Mouse (Mus musculus): Measurements from ENCODE around the gene 4933402J07Rik. TPM values are rescaled to one million over a fixed set of nuclear protein-coding genes. Genes with fewer than 3 reads are reported as not detected.

Gene 4933402J07Rik
- polyA plus RNA-seq, 1 experiment from 2014 or later = not detected

DNA sequence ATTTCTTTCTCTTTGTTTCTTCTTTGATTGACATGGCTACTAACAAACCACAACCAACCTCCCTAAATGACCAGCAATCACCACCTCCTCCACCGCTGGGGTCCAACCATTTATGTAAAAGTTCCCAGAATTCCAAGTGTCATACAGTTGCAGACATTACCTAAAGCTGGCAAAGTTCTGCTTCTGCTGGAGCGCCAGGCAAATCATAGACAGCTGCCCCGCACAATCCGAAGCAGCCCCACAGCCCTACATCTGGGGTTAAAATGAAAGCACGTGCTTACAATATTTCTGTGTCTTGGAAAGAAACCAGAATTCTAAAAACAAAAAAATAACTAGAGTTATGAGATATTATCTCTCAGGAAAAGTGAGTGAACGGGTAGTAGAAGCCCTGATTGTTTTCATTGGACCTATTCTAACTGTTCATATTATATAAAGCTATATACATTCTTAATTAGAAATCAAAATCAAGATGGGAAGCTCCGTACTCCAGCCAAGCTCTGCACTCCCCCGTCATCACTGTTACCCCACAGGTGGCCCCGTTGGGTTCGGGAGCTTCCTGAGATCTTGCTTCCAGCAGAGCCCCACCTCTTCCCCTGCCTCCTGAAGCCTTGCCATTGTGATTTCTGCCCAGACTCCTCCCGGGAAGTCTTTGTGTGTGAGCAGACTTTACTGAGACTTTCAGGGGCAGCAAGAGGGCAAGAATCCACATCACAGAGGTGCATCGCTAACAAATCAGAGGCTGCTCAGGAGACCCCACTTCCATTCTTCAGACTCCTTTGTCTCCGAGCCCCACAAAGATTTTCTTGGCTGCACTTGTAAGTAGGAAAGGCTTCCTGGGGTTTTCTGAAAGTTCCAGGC is 6.3 kb downstream of the 4933402J07Rik start:
- 34% methylated on average over 13 of the region's 13 CpGs for WGBS
- H3K27ac ChIP-seq (replicated peaks) = peak overlapping the region; percentile 28
- H3K4me1 ChIP-seq = peaks cover 13% of the 10 kb centered on the region
- H3K9ac ChIP-seq (replicated peaks) = no peak overlapping the region
- H3K36me3 ChIP-seq = no peaks in the 10 kb centered on the region
- H3K9me3 ChIP-seq (replicated peaks) = no peaks in the 10 kb centered on the region
- ATAC-seq (ENCODE audit: low FRiP score) = no peak
- H3K4me2 ChIP-seq = peak overlapping the region; percentile 44
- H3K4me3 ChIP-seq (replicated peaks) = peak overlapping the region; percentile 16
- no peaks in the 10 kb centered on the region for H3K27me3 ChIP-seq (replicated peaks)

DNA sequence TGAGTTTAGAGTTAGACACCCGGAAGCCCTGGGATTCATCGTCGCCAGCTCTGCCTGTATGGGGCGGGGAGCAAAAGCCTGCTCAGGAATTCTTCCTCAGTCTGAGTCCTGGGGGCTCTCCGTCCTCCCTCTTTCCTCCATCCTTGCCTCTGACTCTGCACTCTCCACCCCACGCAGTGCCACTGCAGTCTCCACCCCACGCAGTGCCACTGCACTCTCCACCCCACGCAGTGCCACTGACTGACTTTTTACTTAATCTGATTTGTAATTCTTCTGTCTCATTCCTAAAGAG is 6.9 kb downstream of the 4933402J07Rik start:
- Histone ChIP-seq H3K9ac (replicated peaks) (no peak overlapping the region), H3K4me3 (replicated peaks) (peak overlapping the region; percentile 16)
- 2% methylated on average over 8 of the region's 8 CpGs for WGBS

DNA sequence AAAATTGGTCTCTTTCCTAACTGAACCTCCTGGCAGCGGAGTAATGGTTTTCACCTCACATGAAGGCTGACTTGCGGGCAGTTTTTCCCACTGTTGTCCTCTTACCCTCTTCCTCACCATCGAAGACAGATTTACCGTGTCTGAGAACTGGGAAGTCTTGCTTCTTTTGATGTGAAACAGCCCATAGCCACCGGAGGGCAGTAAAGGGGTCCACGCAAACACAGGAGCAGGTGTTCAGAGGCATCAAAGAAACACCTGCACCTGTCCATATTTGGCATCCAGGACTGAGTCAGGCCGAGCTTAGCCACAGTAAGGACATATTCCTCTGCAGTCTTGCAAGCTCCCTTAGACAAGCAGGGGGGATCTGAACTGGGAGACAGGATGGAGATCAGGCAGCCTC is 7.2 kb downstream of the 4933402J07Rik start:
- Histone ChIP-seq H3K9ac (replicated peaks) (no peak overlapping the region), H3K27ac (replicated peaks) (peak overlapping the region; percentile 28; the same call in 1 of the 2 replicates), H3K9me3 (replicated peaks) (no peaks in the 10 kb centered on the region), H3K4me1 (peaks cover 13% of the 10 kb centered on the region), H3K4me2 (peak overlapping the region; percentile 44), H3K36me3 (no peaks in the 10 kb centered on the region), H3K4me3 (replicated peaks) (no peak overlapping the region), H3K27me3 (replicated peaks) (no peaks in the 10 kb centered on the region)
- ATAC-seq (ENCODE audit: low FRiP score) = no peak
- WGBS = 12% methylated on average over 7 of the region's 7 CpGs

More for the DNA sequence above, 6.9 kb downstream of the 4933402J07Rik start:
- no peaks in the 10 kb centered on the region for H3K36me3 ChIP-seq
- peak overlapping the region; percentile 28 for H3K27ac ChIP-seq (replicated peaks)
- H3K9me3 ChIP-seq (replicated peaks) = no peaks in the 10 kb centered on the region
- peaks cover 13% of the 10 kb centered on the region for H3K4me1 ChIP-seq
- ATAC-seq (ENCODE audit: low FRiP score) = no peak
- H3K4me2 ChIP-seq = peak overlapping the region; percentile 44
- H3K27me3 ChIP-seq (replicated peaks) = no peaks in the 10 kb centered on the region

DNA sequence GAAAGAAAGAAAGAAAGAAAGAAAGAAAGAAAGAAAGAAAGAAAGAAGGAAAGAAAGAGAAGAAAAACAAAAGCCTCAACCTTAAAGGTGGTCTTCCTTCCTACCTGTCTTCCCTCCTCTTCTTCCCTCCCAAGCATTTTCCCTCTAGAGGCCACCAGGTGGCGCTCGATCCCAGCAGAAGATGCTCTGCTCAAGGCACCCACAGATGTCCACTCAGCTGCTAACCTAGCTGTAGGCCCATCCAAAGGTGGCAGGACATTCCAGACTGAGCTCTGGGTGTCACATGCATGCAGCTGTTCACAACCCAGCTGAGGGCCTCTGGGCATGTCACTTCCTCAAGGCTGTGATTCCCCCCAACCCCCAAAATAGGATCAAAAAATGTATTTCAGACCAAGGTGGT is 30.6 kb downstream of the 4933402J07Rik start:
- no peak overlapping the region for H3K27ac ChIP-seq (replicated peaks)
- WGBS = 0% methylated on average over 2 of the region's 2 CpGs
- 0 out of 2 replicates have a peak, but pooled peaks have one; percentile 55 for ATAC-seq (ENCODE audit: low FRiP score)

DNA sequence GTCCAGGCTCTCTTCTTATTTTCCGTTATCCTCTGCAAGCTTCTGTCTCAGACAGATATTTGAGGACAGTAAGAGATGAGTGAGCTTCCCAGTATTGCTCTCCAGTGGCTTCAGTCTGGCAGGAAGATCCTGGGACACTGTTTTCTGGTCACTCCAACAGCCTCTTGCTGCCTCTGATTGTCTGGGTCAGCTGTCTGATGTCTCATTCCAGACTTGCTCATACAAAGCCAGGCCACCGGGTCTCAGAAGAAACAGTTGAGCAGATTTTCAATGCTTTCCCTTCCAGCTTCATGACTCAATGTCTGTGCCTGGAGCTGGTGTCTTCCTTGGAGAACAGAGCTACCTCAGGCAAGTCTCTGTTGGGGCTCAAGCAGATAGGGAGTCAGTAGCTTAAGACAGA is 39.1 kb downstream of the 4933402J07Rik start:
- Histone ChIP-seq H3K9ac (replicated peaks) (no peak overlapping the region), H3K4me1 (peaks cover 1% of the 10 kb centered on the region; the same call in 1 of the 2 replicates), H3K4me3 (replicated peaks) (no peak overlapping the region), H3K36me3 (no peaks in the 10 kb centered on the region), H3K4me2 (no peak overlapping the region), H3K9me3 (replicated peaks) (no peaks in the 10 kb centered on the region), H3K27me3 (replicated peaks) (no peaks in the 10 kb centered on the region), H3K27ac (replicated peaks) (no peak overlapping the region)
- ATAC-seq (ENCODE audit: low FRiP score) = no peak
- 75% methylated on average over 2 of the region's 2 CpGs for WGBS

More for the DNA sequence above, 30.6 kb downstream of the 4933402J07Rik start:
- Histone ChIP-seq H3K27me3 (replicated peaks) (0 out of 2 replicates have a peak, but pooled peaks cover 3% of the 10 kb centered on the region), H3K36me3 (no peaks in the 10 kb centered on the region), H3K4me3 (replicated peaks) (no peak overlapping the region), H3K9me3 (replicated peaks) (no peaks in the 10 kb centered on the region), H3K4me1 (no peaks in the 10 kb centered on the region), H3K9ac (replicated peaks) (no peak overlapping the region), H3K4me2 (no peak overlapping the region)

DNA sequence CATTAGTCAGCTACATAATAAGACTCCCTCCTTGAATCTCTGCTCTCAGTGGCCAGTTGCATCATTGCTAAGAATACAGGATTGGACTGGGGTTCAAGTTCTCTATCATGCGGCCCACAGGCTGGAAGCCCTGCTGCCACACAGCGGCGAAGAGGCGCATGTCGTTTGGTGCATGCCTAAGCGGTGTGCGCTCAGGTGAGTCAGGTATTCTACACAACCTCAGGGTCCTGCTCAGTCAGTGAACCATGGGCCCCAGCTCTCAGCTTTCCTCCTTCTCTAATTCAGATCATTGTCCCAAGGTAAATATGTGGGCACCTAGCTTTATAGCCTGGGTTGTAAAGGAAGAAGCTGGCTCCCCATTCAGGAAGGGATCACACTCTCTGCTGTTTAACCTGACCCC is 45.5 kb downstream of the 4933402J07Rik start:
- Histone ChIP-seq H3K27me3 (replicated peaks) (no peaks in the 10 kb centered on the region), H3K4me3 (replicated peaks) (no peak overlapping the region), H3K9me3 (replicated peaks) (no peaks in the 10 kb centered on the region), H3K27ac (replicated peaks) (no peak overlapping the region), H3K9ac (replicated peaks) (no peak overlapping the region), H3K4me1 (peaks cover 5% of the 10 kb centered on the region; the same call in 1 of the 2 replicates), H3K36me3 (no peaks in the 10 kb centered on the region), H3K4me2 (no peak overlapping the region)
- 89% methylated on average over 7 of the region's 7 CpGs for WGBS
- no peak for ATAC-seq (ENCODE audit: low FRiP score)

DNA sequence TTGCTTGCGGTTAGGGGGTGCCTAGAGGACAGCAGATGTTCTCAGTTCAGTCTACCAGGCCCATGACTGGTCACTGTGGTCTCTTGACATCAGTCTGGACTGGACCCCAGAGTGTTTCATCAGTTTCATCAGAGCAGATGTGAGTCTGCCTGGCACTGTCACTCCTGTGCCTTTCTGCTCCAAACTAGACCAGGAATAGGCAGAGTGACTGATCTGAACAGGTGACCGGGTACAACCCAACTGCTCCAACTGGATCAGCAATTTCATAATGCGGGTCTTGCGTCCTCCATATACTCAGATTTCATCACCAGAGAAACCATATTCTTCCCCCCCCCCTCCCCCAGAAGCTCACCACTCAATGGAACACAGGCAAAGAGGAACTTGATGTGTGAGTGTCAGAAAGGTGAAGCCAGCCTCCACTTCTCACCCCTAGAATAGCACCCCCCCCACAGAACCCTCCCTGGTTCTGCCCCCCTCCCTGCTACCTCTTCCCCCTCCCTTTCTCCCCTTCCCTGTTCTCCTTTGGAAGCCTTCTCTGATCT is 46.1 kb downstream of the 4933402J07Rik start:
- Histone ChIP-seq H3K27me3 (replicated peaks) (no peaks in the 10 kb centered on the region), H3K4me3 (replicated peaks) (no peak overlapping the region), H3K9me3 (replicated peaks) (no peaks in the 10 kb centered on the region), H3K9ac (replicated peaks) (no peak overlapping the region), H3K27ac (replicated peaks) (no peak overlapping the region), H3K36me3 (no peaks in the 10 kb centered on the region), H3K4me1 (peaks cover 5% of the 10 kb centered on the region; the same call in 1 of the 2 replicates), H3K4me2 (no peak overlapping the region)
- 99% methylated on average over 4 of the region's 4 CpGs for WGBS
- ATAC-seq (ENCODE audit: low FRiP score) = no peak

DNA sequence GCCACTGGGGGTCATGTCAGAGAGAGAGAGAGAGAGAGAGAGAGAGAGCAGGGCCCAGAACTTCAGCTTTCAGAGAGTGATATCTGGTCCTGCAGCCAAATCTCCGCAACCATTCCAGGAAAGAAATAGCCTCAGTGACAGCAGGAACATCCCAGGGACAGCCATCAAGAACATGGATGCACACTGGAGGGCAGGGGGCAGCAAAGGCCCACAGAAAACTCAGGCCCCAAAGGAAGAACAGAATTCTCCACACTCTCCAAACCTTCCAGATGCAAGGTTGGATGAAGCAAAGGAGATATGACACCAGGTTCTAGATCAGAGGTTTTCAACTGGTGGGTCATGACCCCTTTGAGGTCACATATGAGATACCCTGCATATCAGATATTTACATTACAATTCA is 50.0 kb downstream of the 4933402J07Rik start:
- Histone ChIP-seq H3K4me2 (no peak overlapping the region), H3K27ac (replicated peaks) (no peak overlapping the region), H3K4me1 (no peaks in the 10 kb centered on the region), H3K9ac (replicated peaks) (no peak overlapping the region), H3K9me3 (replicated peaks) (no peaks in the 10 kb centered on the region), H3K27me3 (replicated peaks) (no peaks in the 10 kb centered on the region), H3K4me3 (replicated peaks) (no peak overlapping the region), H3K36me3 (no peaks in the 10 kb centered on the region)
- WGBS = 94% methylated on average over 1 of the region's 1 CpGs
- no peak for ATAC-seq (ENCODE audit: low FRiP score)

DNA sequence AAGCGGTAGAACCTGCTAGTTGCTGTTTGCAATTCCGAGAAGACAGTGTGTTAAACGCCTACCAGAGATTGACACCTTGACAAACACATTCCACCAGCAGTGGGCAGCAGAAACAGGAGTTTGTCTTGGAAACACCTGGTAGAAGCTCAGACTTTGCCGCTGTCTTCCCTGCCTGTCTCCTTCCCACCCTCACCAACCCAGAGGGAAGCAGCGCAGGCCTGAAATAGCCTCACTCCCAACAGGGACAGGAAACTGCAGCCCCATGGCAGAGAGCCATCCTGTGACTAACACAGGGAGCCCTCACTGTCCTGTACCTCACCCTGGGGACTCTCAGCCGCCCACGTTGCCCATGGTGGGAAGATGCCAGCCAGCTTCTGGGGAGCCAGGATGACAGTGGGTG is 55.5 kb downstream of the 4933402J07Rik start:
- H3K4me3 ChIP-seq (replicated peaks) = no peak overlapping the region
- no peaks in the 10 kb centered on the region for H3K9me3 ChIP-seq (replicated peaks)
- WGBS = 52% methylated on average over 7 of the region's 7 CpGs
- ATAC-seq (ENCODE audit: low FRiP score) = no peak
- H3K36me3 ChIP-seq = no peaks in the 10 kb centered on the region
- 0 out of 2 replicates have a peak overlapping the region, but pooled peaks have one; percentile 18 for H3K27ac ChIP-seq (replicated peaks)
- H3K9ac ChIP-seq (replicated peaks) = no peak overlapping the region
- H3K27me3 ChIP-seq (replicated peaks) = no peaks in the 10 kb centered on the region
- no peak overlapping the region for H3K4me2 ChIP-seq
- peaks cover 4% of the 10 kb centered on the region for H3K4me1 ChIP-seq

DNA sequence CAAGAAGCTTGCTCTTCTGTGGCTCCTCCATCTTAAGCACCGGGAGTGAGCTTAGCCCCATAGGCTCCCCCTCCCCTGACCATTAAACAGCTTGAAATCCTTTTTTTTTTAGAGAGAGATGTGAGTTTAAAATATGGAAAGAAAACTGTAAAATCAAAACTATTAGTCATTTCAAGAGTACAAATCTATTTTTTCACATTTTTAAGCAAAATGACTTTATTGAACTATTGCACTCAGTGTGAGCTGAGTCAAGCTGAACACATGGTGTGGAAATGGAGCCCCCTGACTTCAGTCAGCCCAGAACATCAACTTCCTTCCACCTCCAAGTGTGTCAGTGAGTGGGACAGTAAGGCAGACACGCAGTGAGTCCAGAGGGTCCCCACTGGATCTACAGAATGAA is 55.9 kb downstream of the 4933402J07Rik start:
- Histone ChIP-seq H3K9ac (replicated peaks) (no peak overlapping the region), H3K4me1 (peaks cover 4% of the 10 kb centered on the region), H3K4me2 (no peak overlapping the region), H3K27me3 (replicated peaks) (no peaks in the 10 kb centered on the region), H3K36me3 (no peaks in the 10 kb centered on the region), H3K9me3 (replicated peaks) (no peaks in the 10 kb centered on the region), H3K4me3 (replicated peaks) (no peak overlapping the region), H3K27ac (replicated peaks) (0 out of 2 replicates have a peak overlapping the region, but pooled peaks have one; percentile 18)
- ATAC-seq (ENCODE audit: low FRiP score) = no peak
- 51% methylated on average over 2 of the region's 2 CpGs for WGBS

DNA sequence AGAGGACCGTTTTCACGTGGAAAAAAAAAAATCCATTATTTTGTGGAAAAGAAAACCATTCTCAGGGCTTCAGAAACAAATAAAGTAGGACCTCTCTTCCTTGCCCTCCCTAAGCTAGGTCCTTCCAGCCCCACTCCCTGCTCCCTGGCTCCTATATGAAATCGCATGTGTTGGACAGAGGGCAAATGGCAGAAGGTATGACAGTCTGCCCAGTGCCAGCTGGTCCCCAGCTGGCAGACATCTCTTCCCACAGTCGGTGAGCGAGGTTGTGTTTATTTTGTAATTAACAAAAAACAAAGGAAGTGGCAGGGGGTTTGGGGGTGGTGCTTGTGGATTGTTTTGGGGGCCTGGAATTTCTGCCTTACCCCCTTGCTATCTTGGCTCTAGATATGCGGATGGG is 56.6 kb downstream of the 4933402J07Rik start:
- Histone ChIP-seq H3K27ac (replicated peaks) (no peak overlapping the region), H3K4me2 (no peak overlapping the region), H3K4me3 (replicated peaks) (no peak overlapping the region), H3K4me1 (peaks cover 4% of the 10 kb centered on the region), H3K9ac (replicated peaks) (no peak overlapping the region), H3K9me3 (replicated peaks) (no peaks in the 10 kb centered on the region), H3K27me3 (replicated peaks) (no peaks in the 10 kb centered on the region), H3K36me3 (no peaks in the 10 kb centered on the region)
- 52% methylated on average over 6 of the region's 6 CpGs for WGBS
- ATAC-seq (ENCODE audit: low FRiP score) = no peak; the same call in 1 of the 2 replicates

DNA sequence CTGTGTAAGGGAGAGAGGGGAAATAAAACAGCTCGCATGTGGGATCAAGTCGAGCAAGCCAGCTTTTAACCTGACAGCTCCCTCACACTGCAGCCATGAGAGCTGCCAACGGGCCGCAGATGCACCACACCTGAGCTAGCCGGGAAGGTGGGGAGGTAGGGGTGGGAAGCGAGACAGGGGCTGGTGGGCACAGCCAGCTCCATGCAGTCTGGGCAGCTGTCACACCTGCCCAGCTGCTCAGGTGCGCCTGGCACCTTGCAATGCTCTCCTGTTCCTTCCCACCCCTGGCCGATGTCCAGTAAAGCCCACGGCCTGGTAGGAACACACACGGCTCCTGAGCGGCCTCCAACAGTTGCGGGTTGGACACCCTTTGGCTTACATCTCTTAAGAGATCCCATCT is 57.5 kb downstream of the 4933402J07Rik start:
- no peak overlapping the region for H3K4me3 ChIP-seq (replicated peaks)
- H3K27ac ChIP-seq (replicated peaks) = 0 out of 2 replicates have a peak overlapping the region, but pooled peaks have one; percentile 11
- H3K9me3 ChIP-seq (replicated peaks) = no peaks in the 10 kb centered on the region
- ATAC-seq (ENCODE audit: low FRiP score) = no peak
- peaks cover 4% of the 10 kb centered on the region for H3K4me1 ChIP-seq
- H3K9ac ChIP-seq (replicated peaks) = no peak overlapping the region
- no peaks in the 10 kb centered on the region for H3K27me3 ChIP-seq (replicated peaks)
- no peak overlapping the region for H3K4me2 ChIP-seq
- H3K36me3 ChIP-seq = no peaks in the 10 kb centered on the region
- WGBS = 77% methylated on average over 12 of the region's 12 CpGs

Data from neural tube, embryonic 15.5 days (tissue).